Comparison of ENCODE assay signal across 7 mouse cellular contexts in genomic region chr1:107598476-107598875, GRCm38 (mm10). TPM values are rescaled to one million over a fixed set of nuclear protein-coding genes. Genes with fewer than 3 reads are reported as not detected.
DNase-seq lines count a peak whose midpoint lies in the region; ATAC-seq lines count a peak whose summit lies in the region.

No protein-coding gene starts in this region.

- H3K9me3 ChIP-seq in kidney, embryonic 16.5 days (ENCODE audit: low read length), result no peaks in the 10 kb centered on the region

- no peaks in the 10 kb centered on the region for H3K36me3 ChIP-seq in kidney, embryonic 16.5 days (ENCODE audit: insufficient read depth, low read length)

- H3K27me3 ChIP-seq in kidney, embryonic 16.5 days (ENCODE audit: insufficient read depth, low read length), result no peaks in the 10 kb centered on the region

- H3K27ac ChIP-seq in kidney, embryonic 16.5 days (ENCODE audit: low read length), result no peak overlapping the region

- no peak overlapping the region for H3K4me3 ChIP-seq in kidney, embryonic 16.5 days (ENCODE audit: low read length)

- no peak overlapping the region for H3K4me2 ChIP-seq in kidney, embryonic 16.5 days (replicated peaks; ENCODE audit: low read depth, low read length)

- DNase-seq in kidney, adult 11 months, result no peak
- DNase-seq in ES-CJ7 (ENCODE audit: low read depth, low spot score), result peak; percentile 45
- peak; percentile 59 to 70 for DNase-seq in cerebellum, postnatal 14 days
- peak; percentile 8 to 11 for DNase-seq in layer of hippocampus, postnatal 36 days
- no peak for DNase-seq in urinary bladder, adult 18-20 months (ENCODE audit: low spot score in 2 of 2)
- DNase-seq in c-Kit-positive CD71-positive TER-119-positive erythroid progenitor cells, embryonic 14.5 days (ENCODE audit: low spot score), result no peak

- ATAC-seq in kidney, embryonic 16.5 days (ENCODE audit: low FRiP score, low TSS enrichment), result peak; percentile 31; the same call in 1 of the 2 replicates

- no peak overlapping the region for H3K9ac ChIP-seq in kidney, embryonic 16.5 days (replicated peaks; ENCODE audit: low read length)

- H3K4me1 ChIP-seq in kidney, embryonic 16.5 days (ENCODE audit: insufficient read depth, low read length), result no peaks in the 10 kb centered on the region

RNA-seq across cellular contexts. Expression of gene Serpinb8, which starts 8.7 kb away (rescaled TPM):
- 1.0 and 1.1 TPM in 2 replicates for polyA plus RNA-seq in kidney, embryonic 16.5 days (2015; fragmentation: Nextera tagmentation; extraction: Ambion mirVana)
- 1 to 10 TPM; 1.8 to 2.7 TPM for total RNA-seq in layer of hippocampus, postnatal 36 days (2021)

Comparison
In these comparisons a context has a peak if more than half of its experiments do, and no peak if none do; other contexts are left out.
1. DNase-seq: peak in ES-CJ7 (single experiment), cerebellum, postnatal 14 days (2 of 2) and layer of hippocampus, postnatal 36 days (2 of 2); none in kidney, adult 11 months (single experiment), urinary bladder, adult 18-20 months (0 of 2) and c-Kit-positive CD71-positive TER-119-positive erythroid progenitor cells, embryonic 14.5 days (single experiment).